Mouse (Mus musculus): ENCODE data around the gene Mapk11. TPM values are rescaled to one million over a fixed set of nuclear protein-coding genes. Genes with fewer than 3 reads are reported as not detected.

Gene Mapk11
- polyA plus RNA-seq, 2 experiments: 7.0 to 13.4 TPM

DNA sequence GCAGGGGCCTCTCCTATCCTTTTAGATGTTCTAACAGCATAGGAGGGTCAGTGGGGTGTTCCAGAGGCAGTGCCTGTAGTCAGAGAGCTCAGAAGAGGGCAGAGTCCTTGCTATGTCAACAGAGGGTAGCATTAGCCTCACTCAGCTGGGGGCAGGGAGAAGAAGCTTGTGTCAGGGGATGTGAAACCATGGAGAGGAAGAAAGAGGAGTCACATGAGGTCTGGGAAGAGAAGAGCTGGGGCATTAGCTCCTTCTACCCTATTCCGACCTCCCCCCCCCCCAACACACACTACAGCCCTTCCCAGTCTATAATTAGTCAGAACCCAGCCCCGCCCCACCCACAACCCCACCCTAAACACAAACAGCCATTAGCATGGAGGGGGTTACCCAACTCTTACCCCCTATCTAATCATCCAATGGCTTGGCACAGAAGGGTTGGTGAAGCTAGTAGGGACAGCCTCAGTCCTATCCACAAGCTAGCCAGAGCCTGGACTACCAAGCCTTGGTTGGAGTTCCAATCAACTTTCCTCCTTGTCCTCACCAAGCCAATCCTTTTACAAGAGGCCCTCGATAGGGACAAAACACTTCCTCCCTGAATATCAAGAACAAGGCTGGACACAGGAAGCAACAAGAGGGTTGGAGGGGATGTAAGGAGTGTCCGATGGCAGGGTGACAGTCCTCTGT is 28.3 kb upstream of the Mapk11 start:
- no peaks in the 10 kb centered on the region for H3K27me3 ChIP-seq (ENCODE audit: control insufficient read depth, insufficient read depth, low read length)
- H3K4me3 ChIP-seq (replicated peaks; ENCODE audit: low read length): no peak overlapping the region; the same call in 1 of the 2 replicates
- no peaks in the 10 kb centered on the region for H3K9me3 ChIP-seq (ENCODE audit: control insufficient read depth, low read length)
- no peak overlapping the region for H3K27ac ChIP-seq (replicated peaks; ENCODE audit: low read depth, low read length)
- 81% methylated on average over 4 of the region's 4 CpGs for WGBS
- no peak overlapping the region for H3K9ac ChIP-seq (ENCODE audit: low read depth, low read length, severe bottlenecking)
- no peak for DNase-seq (ENCODE audit: low spot score)
- no peak for TF ChIP-seq POLR2A (IDR thresholded peaks at IDR 0.05; ENCODE audit: borderline replicate concordance, extremely low read depth, insufficient read depth, insufficient read length)
- no peaks in the 10 kb centered on the region for H3K36me3 ChIP-seq (ENCODE audit: control insufficient read depth, insufficient read depth, low read length)
- H3K4me1 ChIP-seq (ENCODE audit: control insufficient read depth, insufficient read depth, low read length): peaks cover 70% of the 10 kb centered on the region
- peak overlapping the region; percentile 75 for H3K4me2 ChIP-seq (replicated peaks; ENCODE audit: low read depth, low read length, severe bottlenecking)
- ATAC-seq (ENCODE audit: low FRiP score, low read depth): no peak

DNA sequence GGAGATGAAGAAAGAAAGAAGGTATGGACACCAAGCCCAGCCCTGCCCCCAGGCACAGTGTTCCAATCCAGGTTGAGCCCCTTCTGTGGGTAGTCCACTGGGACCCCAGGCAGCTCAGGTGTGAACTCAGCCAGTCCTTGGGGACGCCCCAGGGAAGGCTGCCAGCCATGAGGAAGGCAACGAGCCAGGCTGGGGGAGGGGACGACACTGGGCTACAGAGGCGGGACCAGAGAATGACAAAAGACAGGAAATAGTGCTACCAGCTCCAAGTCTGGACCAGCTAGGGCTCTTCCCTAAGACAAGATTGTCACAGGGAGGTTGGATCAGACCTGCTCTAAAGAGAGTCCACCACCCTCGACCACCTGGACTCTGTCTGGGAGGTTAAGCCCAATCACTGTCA is 27.7 kb upstream of the Mapk11 start:
- Histone ChIP-seq H3K4me1 (ENCODE audit: control insufficient read depth, insufficient read depth, low read length) (peaks cover 76% of the 10 kb centered on the region), H3K4me3 (replicated peaks; ENCODE audit: low read length) (no peak overlapping the region), H3K9me3 (ENCODE audit: control insufficient read depth, low read length) (no peaks in the 10 kb centered on the region), H3K27me3 (ENCODE audit: control insufficient read depth, insufficient read depth, low read length) (no peaks in the 10 kb centered on the region), H3K4me2 (replicated peaks; ENCODE audit: low read depth, low read length, severe bottlenecking) (peak overlapping the region; percentile 1; the same call in 1 of the 2 replicates), H3K27ac (replicated peaks; ENCODE audit: low read depth, low read length) (no peak overlapping the region), H3K36me3 (ENCODE audit: control insufficient read depth, insufficient read depth, low read length) (no peaks in the 10 kb centered on the region), H3K9ac (ENCODE audit: low read depth, low read length, severe bottlenecking) (no peak overlapping the region)
- no peak for ATAC-seq (ENCODE audit: low FRiP score, low read depth)
- TF ChIP-seq POLR2A (IDR thresholded peaks at IDR 0.05; ENCODE audit: borderline replicate concordance, extremely low read depth, insufficient read depth, insufficient read length): no peak
- 18% methylated on average over 5 of the region's 5 CpGs for WGBS
- no peak for DNase-seq (ENCODE audit: low spot score)

DNA sequence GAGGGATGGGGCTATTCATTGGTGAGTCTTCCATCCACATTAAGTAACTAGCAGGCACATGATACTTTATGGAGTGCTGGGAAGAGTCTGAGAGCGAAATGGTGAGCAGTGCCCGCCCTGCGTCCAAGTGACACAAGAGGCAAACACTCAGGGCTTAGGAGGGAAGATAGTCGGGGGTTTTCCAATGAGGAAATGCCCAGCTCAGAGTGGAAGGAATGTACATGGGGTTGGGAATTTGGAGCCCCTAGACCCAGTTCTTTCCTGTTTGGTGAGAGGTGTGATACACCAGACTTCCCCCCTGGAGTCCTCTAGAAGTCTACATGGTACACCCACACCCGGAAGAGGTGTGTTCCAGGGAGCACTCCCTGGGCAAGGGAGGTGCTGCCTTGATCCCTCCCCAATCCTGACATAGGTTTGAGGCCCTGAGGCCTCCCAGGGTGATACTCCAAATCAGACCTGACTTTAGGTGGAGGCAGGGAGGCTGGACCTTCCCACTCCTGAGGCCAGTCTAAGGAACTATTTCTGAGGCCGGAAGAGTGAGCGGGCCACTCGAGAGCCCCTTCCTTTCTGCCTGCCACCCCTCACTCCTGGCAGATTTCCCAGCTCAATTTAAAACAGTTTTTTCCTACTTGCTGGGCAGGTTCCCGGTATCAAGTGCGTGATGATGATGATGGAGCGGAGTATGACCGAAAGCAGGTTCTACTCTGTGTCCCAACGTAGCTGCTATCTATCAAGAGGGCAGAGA is 26.2 kb upstream of the Mapk11 start:
- H3K4me1 ChIP-seq (ENCODE audit: control insufficient read depth, insufficient read depth, low read length): peaks cover 77% of the 10 kb centered on the region
- no peaks in the 10 kb centered on the region for H3K27me3 ChIP-seq (ENCODE audit: control insufficient read depth, insufficient read depth, low read length)
- no peak overlapping the region for H3K27ac ChIP-seq (replicated peaks; ENCODE audit: low read depth, low read length)
- 60% methylated on average over 13 of the region's 13 CpGs for WGBS
- DNase-seq (ENCODE audit: low spot score): no peak
- no peak overlapping the region; the same call in 1 of the 2 replicates for H3K4me2 ChIP-seq (replicated peaks; ENCODE audit: low read depth, low read length, severe bottlenecking)
- H3K9me3 ChIP-seq (ENCODE audit: control insufficient read depth, low read length): no peaks in the 10 kb centered on the region
- no peaks in the 10 kb centered on the region for H3K36me3 ChIP-seq (ENCODE audit: control insufficient read depth, insufficient read depth, low read length)
- no peak overlapping the region for H3K4me3 ChIP-seq (replicated peaks; ENCODE audit: low read length)
- ATAC-seq (ENCODE audit: low FRiP score, low read depth): no peak
- no peak overlapping the region for H3K9ac ChIP-seq (ENCODE audit: low read depth, low read length, severe bottlenecking)
- no peak for TF ChIP-seq POLR2A (IDR thresholded peaks at IDR 0.05; ENCODE audit: borderline replicate concordance, extremely low read depth, insufficient read depth, insufficient read length)

DNA sequence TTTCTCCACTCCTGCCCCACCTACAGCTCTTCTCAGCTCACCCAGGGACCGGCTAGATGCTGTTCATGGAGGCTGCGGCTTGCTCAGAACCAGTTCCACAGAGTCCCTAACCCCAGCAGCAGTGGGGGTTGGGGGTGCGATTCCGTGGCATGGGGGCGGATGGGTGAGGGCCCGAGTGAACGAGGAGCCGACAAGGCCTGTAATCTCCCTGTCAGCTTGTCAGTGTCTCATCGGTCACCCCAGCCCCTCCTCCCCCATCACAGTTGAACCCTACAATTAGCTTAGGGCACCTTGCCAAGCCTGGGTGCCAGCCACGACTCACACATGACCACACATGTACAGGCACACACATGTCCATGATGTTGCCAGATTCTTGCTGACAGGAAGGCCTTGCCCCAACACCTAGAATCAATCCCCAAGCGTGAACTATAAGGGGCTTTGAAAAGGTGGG is 25.5 kb upstream of the Mapk11 start:
- Histone ChIP-seq H3K4me2 (replicated peaks; ENCODE audit: low read depth, low read length, severe bottlenecking) (peak overlapping the region; percentile 94; the same call in 1 of the 2 replicates), H3K4me1 (ENCODE audit: control insufficient read depth, insufficient read depth, low read length) (peaks cover 83% of the 10 kb centered on the region), H3K27ac (replicated peaks; ENCODE audit: low read depth, low read length) (no peak overlapping the region), H3K9me3 (ENCODE audit: control insufficient read depth, low read length) (no peaks in the 10 kb centered on the region), H3K27me3 (ENCODE audit: control insufficient read depth, insufficient read depth, low read length) (no peaks in the 10 kb centered on the region), H3K9ac (ENCODE audit: low read depth, low read length, severe bottlenecking) (no peak overlapping the region), H3K4me3 (replicated peaks; ENCODE audit: low read length) (no peak overlapping the region), H3K36me3 (ENCODE audit: control insufficient read depth, insufficient read depth, low read length) (no peaks in the 10 kb centered on the region)
- no peak for TF ChIP-seq POLR2A (IDR thresholded peaks at IDR 0.05; ENCODE audit: borderline replicate concordance, extremely low read depth, insufficient read depth, insufficient read length)
- WGBS: 53% methylated on average over 11 of the region's 11 CpGs
- DNase-seq (ENCODE audit: low spot score): no peak
- ATAC-seq (ENCODE audit: low FRiP score, low read depth): no peak

DNA sequence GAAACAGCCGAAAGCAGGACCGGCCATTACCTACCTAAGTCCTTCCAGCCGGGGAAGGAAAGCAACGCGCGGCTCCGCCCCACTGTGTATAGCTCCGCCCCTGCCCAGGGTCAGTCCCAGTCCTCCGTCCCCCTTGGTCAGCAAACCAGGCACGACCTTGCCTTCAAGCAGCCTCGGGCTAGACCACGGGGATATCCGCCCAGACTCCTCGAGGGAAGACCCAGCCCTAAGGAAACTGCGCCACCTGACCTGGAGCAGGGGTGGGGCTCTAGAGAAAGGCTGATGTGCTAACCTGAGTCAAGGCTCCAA is 24.4 kb upstream of the Mapk11 start:
- Histone ChIP-seq H3K9ac (ENCODE audit: low read depth, low read length, severe bottlenecking) (peak overlapping the region; percentile 72), H3K4me2 (replicated peaks; ENCODE audit: low read depth, low read length, severe bottlenecking) (peak overlapping the region; percentile 94), H3K4me1 (ENCODE audit: control insufficient read depth, insufficient read depth, low read length) (peaks cover 88% of the 10 kb centered on the region), H3K27me3 (ENCODE audit: control insufficient read depth, insufficient read depth, low read length) (no peaks in the 10 kb centered on the region), H3K27ac (replicated peaks; ENCODE audit: low read depth, low read length) (no peak overlapping the region), H3K36me3 (ENCODE audit: control insufficient read depth, insufficient read depth, low read length) (0 out of 2 replicates have a peak, but pooled peaks cover 2% of the 10 kb centered on the region), H3K4me3 (replicated peaks; ENCODE audit: low read length) (peak overlapping the region; percentile 60), H3K9me3 (ENCODE audit: control insufficient read depth, low read length) (no peaks in the 10 kb centered on the region)
- 1% methylated on average over 12 of the region's 15 CpGs for WGBS
- no peak for DNase-seq (ENCODE audit: low spot score)
- peak; percentile 12; the same call in 1 of the 2 replicates for ATAC-seq (ENCODE audit: low FRiP score, low read depth)
- no peak for TF ChIP-seq POLR2A (IDR thresholded peaks at IDR 0.05; ENCODE audit: borderline replicate concordance, extremely low read depth, insufficient read depth, insufficient read length)
